Mouse (Mus musculus) brain, adult 2 months (tissue): Measurements from ENCODE around the gene Chek2.
"Not testable (repeated sequence)": the region's sequence is repeated elsewhere in the genome, so short reads cannot be mapped to it uniquely, and the experiment has no call there.

Experiments
- DNase-seq: peaks from one replicate; pipeline ENCODE4 v3.0.0; 2011; ENCODE audit warnings: low read depth, low spot score

Chek2 gene

DNA sequence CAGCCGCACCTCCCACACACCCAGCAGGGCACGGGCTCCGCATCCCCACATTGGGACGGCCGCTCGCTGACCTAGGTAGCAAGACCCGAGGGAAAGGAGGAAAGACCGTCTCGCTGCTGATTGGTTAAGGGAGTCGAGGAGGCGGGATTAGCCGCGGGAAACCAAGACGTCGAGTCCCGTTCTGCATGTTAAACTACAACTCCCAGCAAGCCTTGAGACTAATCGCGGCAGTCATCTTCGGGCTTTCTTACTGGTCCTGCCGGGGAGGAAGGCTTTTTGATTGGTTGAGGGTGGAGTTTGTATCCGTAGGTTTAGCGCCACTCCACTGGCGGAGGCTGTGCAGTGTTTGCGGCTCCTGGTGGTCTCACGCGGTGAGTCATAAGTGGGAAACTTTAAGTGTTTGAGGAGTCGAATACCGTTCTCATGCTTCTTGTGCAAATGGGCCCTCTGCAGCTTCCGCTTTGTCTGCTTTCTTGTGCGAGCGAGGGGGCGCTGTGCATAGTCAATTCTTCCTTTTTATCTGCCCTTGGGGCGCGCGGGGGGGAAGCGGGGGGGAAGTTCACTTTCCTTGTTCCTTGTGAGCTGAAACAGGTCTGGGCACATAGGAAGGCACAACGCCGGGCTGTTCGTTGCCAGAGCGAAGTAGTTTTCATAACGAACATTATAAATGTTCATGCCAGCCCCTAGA is at the start of gene Chek2, which contains the start of gene Hscb:
Gene Chek2, plus strand, starts transcription at position 302 of the 688 bp plus-strand sequence.
Gene Hscb, minus strand, starts transcription at position 100 of the 688 bp plus-strand sequence.
- DNase-seq: peak; percentile 99

GRCm38 (mm10) chr5:110794363-110794762 is 45.4 kb upstream of the Chek2 start:
- no peak for DNase-seq

DNA sequence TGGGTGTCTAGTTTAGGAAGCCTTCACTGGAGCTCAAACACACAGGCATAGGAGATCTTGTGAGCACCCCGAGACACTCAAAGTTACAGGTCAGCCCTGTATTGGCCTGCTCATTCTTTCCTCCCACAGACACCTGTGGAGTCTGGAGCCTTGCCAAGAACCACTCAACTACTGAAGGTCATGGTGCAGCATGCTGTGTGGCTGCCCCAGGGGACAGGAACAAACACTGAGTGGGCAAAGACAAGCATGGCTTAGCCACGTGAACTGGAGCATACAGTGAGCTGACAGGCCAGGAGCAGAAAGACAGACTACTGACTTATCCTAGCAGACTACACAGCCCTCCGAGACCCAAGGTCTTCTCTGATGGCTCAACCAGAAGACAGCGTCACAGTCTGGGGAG is 42.1 kb upstream of the Chek2 start:
- no peak for DNase-seq

GRCm38 (mm10) chr5:110801036-110801624 is 38.6 kb upstream of the Chek2 start:
- DNase-seq: no peak

DNA sequence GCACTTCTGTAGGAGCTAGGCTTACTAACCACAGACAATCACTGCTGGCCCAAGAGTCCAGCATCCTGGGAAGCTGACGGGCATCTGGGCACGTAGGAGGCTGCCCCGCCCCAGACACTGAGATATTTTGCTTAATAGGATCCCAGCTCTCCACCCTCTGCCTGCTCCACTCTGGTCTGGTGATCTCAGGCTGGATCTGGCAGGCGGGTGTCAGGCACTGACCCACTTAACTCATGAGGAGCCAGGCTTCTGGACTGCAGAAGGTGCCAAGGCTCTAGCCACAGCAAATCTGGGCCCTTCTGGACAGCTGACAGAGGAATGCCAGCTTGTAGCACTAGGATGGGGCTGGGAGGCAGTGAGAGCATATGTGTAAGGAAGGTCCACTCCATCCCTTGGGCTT is 37.6 kb upstream of the Chek2 start:
- peak; percentile 98 for DNase-seq

- DNase-seq: no peak
Observed at GRCm38 (mm10) chr5:110802809-110803208, 37.0 kb upstream of the Chek2 start.

GRCm38 (mm10) chr5:110804012-110804743 is 35.6 kb upstream of the Chek2 start:
- DNase-seq: no peak

- no peak for DNase-seq
Observed at GRCm38 (mm10) chr5:110806154-110806553, 33.6 kb upstream of the Chek2 start.

GRCm38 (mm10) chr5:110806676-110807075 is 33.1 kb upstream of the Chek2 start:
- no peak for DNase-seq

GRCm38 (mm10) chr5:110807453-110807852 is 32.3 kb upstream of the Chek2 start:
- DNase-seq: no peak

DNA sequence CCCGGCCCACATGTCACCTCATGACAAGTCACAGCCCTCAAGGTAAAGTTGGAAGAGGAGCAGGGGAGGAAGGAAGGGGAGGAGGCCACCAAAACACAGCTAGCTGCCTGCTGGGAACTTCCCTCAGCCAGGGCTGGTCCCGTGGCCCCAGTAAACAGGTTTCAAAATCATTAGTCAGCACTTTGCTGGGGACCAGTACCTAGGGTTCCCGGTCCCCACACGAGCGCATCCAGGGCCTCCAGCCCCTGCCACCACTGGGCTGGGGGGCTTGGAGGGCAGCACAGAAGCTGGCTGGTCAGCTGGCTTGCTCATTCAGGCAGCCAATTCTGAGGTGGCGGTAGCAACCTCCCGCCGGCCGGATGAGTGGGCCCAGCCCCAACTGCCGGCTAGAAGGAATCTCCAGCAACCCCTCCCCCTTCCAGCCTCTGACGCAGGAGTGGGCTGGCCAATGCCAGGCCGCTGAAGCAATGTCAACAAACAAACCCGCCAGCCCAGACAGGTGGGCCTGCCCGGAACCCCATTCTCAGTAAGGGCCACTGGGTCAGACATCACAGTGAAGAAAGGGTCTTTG is 31.6 kb upstream of the Chek2 start:
- DNase-seq: peak; percentile 93

- DNase-seq: no peak
Observed at GRCm38 (mm10) chr5:110808821-110809666, 30.7 kb upstream of the Chek2 start.

DNA sequence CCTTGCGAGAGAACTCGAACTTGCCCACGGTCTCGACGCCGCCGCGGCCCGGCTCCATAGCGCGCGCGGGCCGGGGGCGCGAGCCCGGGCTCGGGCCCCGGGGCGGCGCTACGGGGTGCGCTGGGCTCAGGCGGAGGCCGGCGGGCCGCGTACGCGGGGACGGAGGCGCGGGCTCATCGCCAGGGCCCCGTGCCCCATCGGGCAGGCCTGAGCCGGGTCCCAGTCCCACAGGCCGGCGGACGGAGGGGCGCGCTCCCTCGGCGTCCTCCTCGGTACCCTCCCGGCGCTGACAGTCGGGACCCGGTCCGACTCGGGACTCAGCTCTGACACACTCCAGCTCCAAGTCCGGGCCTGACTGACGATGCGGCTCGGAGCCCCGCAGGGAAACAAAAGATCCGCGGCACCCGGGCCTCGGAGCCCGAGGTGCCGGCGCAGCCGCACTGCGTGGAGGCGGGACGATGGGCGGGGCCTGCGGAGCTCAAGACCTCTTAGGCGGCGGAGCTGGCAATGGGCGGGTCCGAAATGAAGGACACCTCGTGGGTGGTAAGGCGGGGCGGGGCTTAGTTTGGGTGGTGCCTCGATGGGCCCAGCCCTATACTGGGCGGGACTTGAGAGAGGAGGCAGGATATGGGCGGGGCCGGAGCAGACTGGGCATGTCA is 30.0 kb upstream of the Chek2 start, which contains the start of gene Ulk1:
Gene Ulk1, minus strand, starts transcription at position 431 of the 659 bp plus-strand sequence.
- DNase-seq: peak; percentile 100

DNA sequence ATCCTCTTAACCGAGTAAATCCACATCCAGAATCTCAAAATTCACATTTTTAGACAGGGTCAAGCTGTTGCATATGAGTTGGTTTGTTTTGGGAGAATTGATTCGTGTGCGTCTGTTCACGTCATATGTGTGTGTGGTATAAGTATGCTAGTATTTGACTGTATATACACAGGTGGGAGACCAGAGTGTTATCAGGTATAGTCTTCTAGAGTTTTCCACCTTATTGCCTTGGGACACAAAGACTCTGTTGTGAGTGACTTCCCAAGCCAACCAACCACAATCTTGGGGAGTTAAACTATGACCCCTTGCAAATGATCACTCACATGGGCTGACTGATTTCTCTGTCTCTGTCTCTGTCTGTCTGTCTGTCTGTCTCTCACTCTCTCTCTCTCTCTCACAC is 15.4 kb upstream of the Chek2 start:
- no peak for DNase-seq

- DNase-seq: peak; percentile 65
Observed at GRCm38 (mm10) chr5:110826781-110827495, 12.8 kb upstream of the Chek2 start.

- no peak for DNase-seq
Observed at GRCm38 (mm10) chr5:110827576-110827975, 12.2 kb upstream of the Chek2 start.

DNA sequence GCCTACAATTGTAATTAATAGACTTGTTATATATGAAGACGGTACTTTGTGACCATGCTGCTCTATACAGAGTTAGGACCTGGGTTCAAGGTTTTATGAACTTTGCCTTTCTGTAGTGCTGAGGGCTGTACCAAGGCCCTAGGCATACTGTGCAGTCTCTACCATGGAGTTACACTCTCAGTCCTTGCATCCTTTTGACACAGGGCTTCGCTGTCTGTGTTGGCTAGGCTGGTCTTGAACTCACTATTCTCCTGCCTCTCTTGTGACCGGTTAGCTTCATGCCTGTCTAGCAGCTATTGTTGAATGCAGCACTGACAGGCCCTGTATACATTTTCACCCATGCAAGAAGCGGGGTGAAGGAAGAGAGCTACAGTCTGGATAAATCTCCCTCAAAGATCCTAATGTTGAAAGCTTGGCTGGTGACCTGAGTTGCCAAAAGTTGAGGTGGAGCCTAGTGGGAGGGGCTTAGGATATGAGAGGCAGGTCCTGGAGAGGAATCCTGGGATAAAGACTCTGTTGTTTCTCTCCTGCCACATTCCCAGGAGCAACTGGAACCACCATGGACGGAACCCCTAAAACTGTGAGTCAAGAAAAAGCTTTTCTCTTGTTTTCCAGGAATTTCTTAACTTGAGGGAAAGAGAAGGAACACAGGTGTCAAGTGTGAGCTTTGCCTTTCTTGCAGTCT is 8.6 kb upstream of the Chek2 start:
- no peak for DNase-seq

DNA sequence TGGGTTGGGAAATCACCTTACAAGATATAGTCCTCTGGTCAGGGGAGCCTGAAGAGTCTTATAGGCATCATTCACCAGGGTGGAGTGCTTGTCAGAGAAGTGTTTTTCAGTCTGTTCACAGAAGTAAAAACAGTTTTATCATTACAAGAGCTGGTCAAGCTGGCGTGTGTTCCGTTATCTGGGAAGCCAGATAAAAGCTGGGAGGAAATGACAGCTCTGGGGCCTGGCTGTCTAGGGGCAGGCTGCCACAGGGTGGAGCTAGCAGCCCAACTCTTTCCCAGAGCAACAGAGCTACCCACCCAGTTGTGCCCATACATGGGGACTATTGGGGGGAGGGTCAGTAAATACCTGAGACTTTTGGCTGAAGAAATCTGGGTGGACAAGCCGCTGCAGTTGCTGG is 3.8 kb upstream of the Chek2 start:
- DNase-seq: peak; percentile 45

- not testable (repeated sequence) for DNase-seq
Observed at GRCm38 (mm10) chr5:110838016-110838415, 1.8 kb upstream of the Chek2 start.
